Mouse (Mus musculus) liver, postnatal 0 days (tissue): ENCODE data around the gene Rps7.

ENCODE experiments used
- CTCF ChIP-seq: sonication (generic); IDR thresholded peaks from 2 replicates; pipeline ENCODE4 v1.5.1; 2016; ENCODE audit warnings: antibody characterized with exemption, low read depth
- EP300 ChIP-seq: IDR thresholded peaks from 2 replicates; pipeline ENCODE4 v1.6.1; 2016; ENCODE audit warnings: antibody characterized with exemption, low read depth, mild to moderate bottlenecking

GRCm38 (mm10) chr12:28602259-28602658 is 33.5 kb downstream of the Rps7 start:
- TF ChIP-seq EP300 (no peak), CTCF (no peak)
